9 mouse cellular contexts compared by ENCODE assay signal in the genomic region with DNA sequence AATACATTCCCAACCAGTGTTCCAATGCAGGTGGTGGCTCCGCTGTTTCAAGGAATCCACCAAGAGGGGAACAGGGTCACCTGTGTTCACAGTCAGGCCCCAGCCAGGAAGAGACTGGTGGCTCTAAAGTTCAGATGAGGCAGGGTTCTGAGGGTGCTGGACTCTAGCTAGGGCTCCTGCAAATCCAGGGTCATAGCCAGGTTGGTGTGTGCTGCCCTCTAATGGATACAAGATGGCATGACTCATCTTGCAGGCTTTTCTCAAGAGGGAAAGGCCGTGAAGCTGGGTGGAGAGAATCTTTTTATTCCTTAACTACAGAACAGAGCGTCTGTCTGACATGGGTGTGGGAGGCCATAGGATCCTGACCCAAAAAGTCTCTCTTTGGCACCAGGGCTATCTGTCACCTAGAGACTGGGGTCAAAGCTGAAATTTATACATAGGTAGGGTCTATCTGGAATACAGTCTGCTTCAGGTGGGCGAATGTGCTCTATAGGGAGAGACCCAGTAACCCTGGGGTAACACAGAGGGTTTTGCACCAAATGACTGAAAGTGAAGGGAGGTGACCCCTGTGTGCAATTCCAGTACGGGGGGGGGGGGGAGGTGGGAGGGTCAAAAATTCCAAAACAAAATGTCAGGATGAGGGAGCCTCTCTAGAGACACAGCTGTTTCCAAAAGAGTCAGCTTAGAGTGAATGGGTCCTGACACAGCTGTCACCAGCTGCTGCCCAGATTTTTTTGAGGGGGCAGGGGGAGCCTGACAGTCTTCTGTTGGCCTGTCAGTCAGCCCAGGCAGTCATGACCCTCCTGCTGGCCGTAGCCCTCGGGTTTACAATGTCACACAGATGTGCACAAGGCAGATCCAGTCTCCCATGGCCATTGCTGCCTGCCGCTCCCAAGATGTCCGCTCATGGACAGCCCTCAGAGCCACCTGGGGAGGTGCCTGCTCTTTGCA. TPM values are rescaled to one million over a fixed set of nuclear protein-coding genes. Genes with fewer than 3 reads are reported as not detected.
DNase-seq lines count a peak whose midpoint lies in the region; ATAC-seq lines count a peak whose summit lies in the region.
"Had no signal": no experiment of that assay in that cellular context is flagged by ENCODE, and none has a peak within 500 bp of the region (broad histone marks: within the 10 kb centered on the region; RNA-seq: fewer than 3 reads in every experiment).

No protein-coding gene starts in this region.

- H3K27ac ChIP-seq in intestine, embryonic 16.5 days (ENCODE audit: low read length): no peak overlapping the region
- H3K27ac ChIP-seq: heart, embryonic 15.5 days had no signal

- no peak overlapping the region for H3K9ac ChIP-seq in intestine, embryonic 16.5 days (ENCODE audit: low read depth, low read length)
- H3K9ac ChIP-seq: heart, embryonic 15.5 days had no signal

- no peaks in the 10 kb centered on the region for H3K9me3 ChIP-seq in intestine, embryonic 16.5 days (ENCODE audit: control insufficient read depth, low read length)
- H3K9me3 ChIP-seq: heart, embryonic 15.5 days had no signal

- peak; percentile 29 for DNase-seq in CD4-positive, CD25-positive, alpha-beta regulatory T cell, adult 2 months (ENCODE audit: low read depth, low spot score)
- peak; percentile 11 for DNase-seq in ovary, postnatal 14 days (ENCODE audit: low spot score)
- no peak for DNase-seq in ovary, postnatal 36 days (ENCODE audit: low spot score)
- DNase-seq in embryo, embryonic 11 days: peak; percentile 55
- peak; percentile 58 for DNase-seq in lung, postnatal 10 days
- DNase-seq in telencephalon, adult 2 months (ENCODE audit: low read depth, low spot score): peak; percentile 9

- no peak for ATAC-seq in CD4-positive, CD25-positive, alpha-beta regulatory T cell, adult 4 months
- ATAC-seq in intestine, embryonic 16.5 days: peak; percentile 42; the same call in 1 of the 2 replicates

- WGBS in intestine, embryonic 16.5 days: 55% methylated on average over 9 of the region's 9 CpGs

- H3K4me1 ChIP-seq in intestine, embryonic 16.5 days (ENCODE audit: control insufficient read depth, insufficient read depth, low read length): peaks cover 3% of the 10 kb centered on the region; the same call in 1 of the 2 replicates
- H3K4me1 ChIP-seq: heart, embryonic 15.5 days had no signal

- H3K4me2 ChIP-seq in intestine, embryonic 16.5 days (ENCODE audit: low read depth, low read length): no peak overlapping the region
- H3K4me2 ChIP-seq: heart, embryonic 15.5 days had no signal

- H3K4me3 ChIP-seq in intestine, embryonic 16.5 days (ENCODE audit: low read length): no peak overlapping the region
- H3K4me3 ChIP-seq: heart, embryonic 15.5 days had no signal

- no peaks in the 10 kb centered on the region for H3K36me3 ChIP-seq in intestine, embryonic 16.5 days (ENCODE audit: control insufficient read depth, insufficient read depth, low read length)
- H3K36me3 ChIP-seq: heart, embryonic 15.5 days had no signal

- H3K27me3 ChIP-seq in intestine, embryonic 16.5 days (replicated peaks; ENCODE audit: control insufficient read depth, insufficient read depth, low read length): no peaks in the 10 kb centered on the region
- H3K27me3 ChIP-seq: heart, embryonic 15.5 days had no signal

RNA-seq across cellular contexts. Expression of a gene that starts 44.2 kb away (rescaled TPM):
- not detected for polyA plus RNA-seq in CD4-positive, CD25-positive, alpha-beta regulatory T cell, adult 4 months (2017; shearing (Covaris generic))
- polyA plus RNA-seq in intestine, embryonic 16.5 days (2015; fragmentation: Nextera tagmentation; extraction: Ambion mirVana): not detected in 2 replicates
- polyA plus RNA-seq: heart, embryonic 15.5 days had no signal
